Mouse (Mus musculus) kidney, adult 8-10 months (tissue): ENCODE results near the gene Tyw5.

Source experiments
- DNase-seq, 2 experiments: peaks; one replicate each; pipeline ENCODE4 v3.0.0; 2022

Tyw5 gene

GRCm38 (mm10) chr1:57406187-57407151, at the start of gene Tyw5, which contains the start of gene Maip1:
Gene Tyw5 (minus strand): TSS chr1:57407101.
Gene Maip1 (plus strand): TSS chr1:57406328.
- peak; percentile 72 to 82 for DNase-seq

- DNase-seq: no peak
Observed at GRCm38 (mm10) chr1:57450241-57450640, 43.3 kb upstream of the Tyw5 start.

- no peak for DNase-seq
Observed at GRCm38 (mm10) chr1:57445679-57446078, 38.8 kb upstream of the Tyw5 start.

GRCm38 (mm10) chr1:57440771-57441170, 33.9 kb upstream of the Tyw5 start:
- DNase-seq: no peak

GRCm38 (mm10) chr1:57439026-57439425, 32.1 kb upstream of the Tyw5 start:
- peak; percentile 46 to 48 for DNase-seq

- DNase-seq: no peak
Observed at GRCm38 (mm10) chr1:57436954-57437353, 30.1 kb upstream of the Tyw5 start.

GRCm38 (mm10) chr1:57436408-57436807, 29.5 kb upstream of the Tyw5 start:
- DNase-seq: peak; percentile 63 to 70

GRCm38 (mm10) chr1:57433141-57433540, 26.2 kb upstream of the Tyw5 start:
- DNase-seq: no peak

- no peak for DNase-seq
Observed at GRCm38 (mm10) chr1:57429786-57430483, 23.0 kb upstream of the Tyw5 start.

- DNase-seq: peak; percentile 65 to 92
Observed at GRCm38 (mm10) chr1:57428368-57429308, 21.7 kb upstream of the Tyw5 start.

GRCm38 (mm10) chr1:57423696-57424095, 16.8 kb upstream of the Tyw5 start:
- DNase-seq: no peak

GRCm38 (mm10) chr1:57413397-57413796, 6.5 kb upstream of the Tyw5 start:
- DNase-seq: no peak

- DNase-seq: no peak
Observed at GRCm38 (mm10) chr1:57408994-57409393, 2.1 kb upstream of the Tyw5 start.

GRCm38 (mm10) chr1:57402116-57402515, 4.8 kb downstream of the Tyw5 start:
- no peak for DNase-seq

- DNase-seq: no peak
Observed at GRCm38 (mm10) chr1:57400877-57401276, 6.0 kb downstream of the Tyw5 start.

- no peak for DNase-seq
Observed at GRCm38 (mm10) chr1:57400321-57400720, 6.6 kb downstream of the Tyw5 start.

- DNase-seq: peak in 1 of 2 experiments; percentile 32
Observed at GRCm38 (mm10) chr1:57394051-57394450, 12.8 kb downstream of the Tyw5 start.

- DNase-seq: no peak
Observed at GRCm38 (mm10) chr1:57392417-57392816, 14.5 kb downstream of the Tyw5 start.

- no peak for DNase-seq
Observed at GRCm38 (mm10) chr1:57390993-57391790, 15.7 kb downstream of the Tyw5 start.

GRCm38 (mm10) chr1:57388402-57389155, 18.3 kb downstream of the Tyw5 start:
- no peak for DNase-seq

GRCm38 (mm10) chr1:57387876-57388275, 19.0 kb downstream of the Tyw5 start:
- DNase-seq: no peak
